Mouse (Mus musculus) liver, postnatal 0 days (tissue): ENCODE data around the gene Hoxa5. TPM values are rescaled to one million over a fixed set of nuclear protein-coding genes. Genes with fewer than 3 reads are reported as not detected.

Experiments
- ATAC-seq: fragments of 200-750 bp; cut with Nextera tagmentation; 2 replicates; pipeline ENCODE4 v1.8.0; 2017; ENCODE audit warnings: mild to moderate bottlenecking, moderate library complexity
- DNase-seq: peaks from one replicate; pipeline ENCODE4 v3.0.0-alpha.2; 2016
- H3K27ac ChIP-seq: fragments of 300-500 bp; sonication (generic); 2 replicates; pipeline ENCODE4 v1.5.1; 2014; ENCODE audit warnings: antibody characterized with exemption, moderate library complexity, mild to moderate bottlenecking, low read depth
- H3K27me3 ChIP-seq: fragments of 300-500 bp; sonication (generic); 2 replicates; pipeline ENCODE4 v1.6.1; 2014; ENCODE audit warnings: low read length, control low read depth, mixed read lengths; ENCODE audit not compliant: insufficient read depth
- H3K36me3 ChIP-seq: fragments of 300-500 bp; sonication (generic); replicated peaks from 2 replicates; pipeline ENCODE4 v1.6.1; 2014; ENCODE audit warnings: mild to moderate bottlenecking, control low read depth, low read length, moderate library complexity, mixed read lengths; ENCODE audit not compliant: insufficient read depth
- H3K4me1 ChIP-seq: fragments of 300-500 bp; sonication (generic); 2 replicates; pipeline ENCODE4 v1.6.1; 2014; ENCODE audit warnings: antibody characterized with exemption, mild to moderate bottlenecking, control low read depth; ENCODE audit not compliant: insufficient read depth
- H3K4me2 ChIP-seq: fragments of 300-500 bp; sonication (generic); 2 replicates; pipeline ENCODE4 v1.6.1; 2014; ENCODE audit warnings: low read depth, mild to moderate bottlenecking, low read length, moderate library complexity, mixed read lengths
- H3K4me3 ChIP-seq: fragments of 300-500 bp; sonication (generic); 2 replicates; pipeline ENCODE4 v1.5.1; 2014; ENCODE audit warnings: low read depth, low read length
- H3K9ac ChIP-seq: fragments of 300-500 bp; sonication (generic); replicated peaks from 2 replicates; pipeline ENCODE4 v1.6.1; 2014; ENCODE audit warnings: mild to moderate bottlenecking, moderate library complexity
- H3K9me3 ChIP-seq: fragments of 300-500 bp; sonication (generic); 2 replicates; pipeline ENCODE4 v1.6.1; 2016; ENCODE audit warnings: mild to moderate bottlenecking, control low read depth, low read length, mixed read lengths
- CTCF ChIP-seq: sonication (generic); IDR thresholded peaks from 2 replicates; pipeline ENCODE4 v1.5.1; 2016; ENCODE audit warnings: antibody characterized with exemption, low read depth
- EP300 ChIP-seq: IDR thresholded peaks from 2 replicates; pipeline ENCODE4 v1.6.1; 2016; ENCODE audit warnings: antibody characterized with exemption, low read depth, mild to moderate bottlenecking
- WGBS: fragments of 180-500 bp; shearing (Covaris S2); extraction: QIAGEN DNeasy Blood & Tissue Kit; methylation state at CpG from one replicate; pipeline ENCODE4 v1.1.7; 2014; ENCODE audit not compliant: insufficient replicate concordance; 5-methylcytosine and 5-hydroxymethylcytosine counted together
- polyA plus RNA-seq: library from polyadenylated mRNA; unstranded; fragments of >200 nt; fragmentation: Nextera tagmentation; extraction: Ambion mirVana; gene quantifications from 2 replicates; pipeline ENCODE4 v1.2.1, GENCODE M21; 2015

The Hoxa5 gene
- polyA plus RNA-seq, 1 experiment from 2014 or later: 0.58 TPM

DNA sequence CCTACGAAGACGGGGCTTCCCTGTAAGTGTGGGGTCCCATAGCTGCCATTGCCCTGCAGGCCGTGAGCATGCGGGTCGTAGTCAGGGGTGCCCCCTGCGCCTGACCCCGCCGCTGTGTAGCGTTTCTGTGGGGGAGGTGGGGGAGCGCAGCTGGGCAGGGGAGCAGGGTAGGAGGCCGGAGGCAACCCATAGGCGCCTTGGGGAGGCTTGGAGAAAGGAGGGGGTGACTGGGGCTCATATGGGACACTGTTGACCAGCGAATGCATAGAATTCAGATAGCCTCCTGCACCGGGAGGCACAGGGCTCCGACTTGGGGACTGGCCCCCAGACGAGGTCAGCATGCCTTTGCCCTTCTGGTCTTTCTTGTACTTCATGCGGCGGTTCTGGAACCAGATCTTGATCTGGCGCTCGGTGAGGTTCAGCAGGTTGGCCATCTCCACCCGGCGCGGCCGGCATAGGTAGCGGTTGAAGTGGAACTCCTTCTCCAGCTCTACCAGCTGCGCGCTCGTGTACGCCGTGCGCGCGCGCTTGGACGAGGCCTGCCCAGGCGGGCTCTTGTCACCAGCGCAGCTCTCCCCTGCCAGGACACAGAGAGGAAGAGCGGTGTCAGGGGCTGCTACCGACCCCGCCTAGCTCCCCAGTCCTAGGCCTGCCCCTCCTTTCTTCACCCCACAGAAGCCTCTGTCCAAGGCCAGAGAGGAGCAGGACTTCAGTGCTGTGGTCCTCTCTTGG is 34.1 kb downstream of the Hoxa5 start:
- Histone ChIP-seq H3K4me2 (peak overlapping the region; percentile 38), H3K36me3 (no peaks in the 10 kb centered on the region), H3K4me1 (peaks cover 3% of the 10 kb centered on the region; the same call in 1 of the 2 replicates), H3K9ac (0 out of 2 replicates have a peak overlapping the region, but pooled peaks have one; percentile 26), H3K4me3 (no peak overlapping the region), H3K27me3 (peaks cover 92% of the 10 kb centered on the region), H3K27ac (peak overlapping the region; percentile 67), H3K9me3 (no peaks in the 10 kb centered on the region)
- WGBS: 20% methylated on average over 40 of the region's 40 CpGs
- DNase-seq (peak; percentile 23), ATAC-seq (peak; percentile 68)
- TF ChIP-seq CTCF (no peak), EP300 (no peak)

DNA sequence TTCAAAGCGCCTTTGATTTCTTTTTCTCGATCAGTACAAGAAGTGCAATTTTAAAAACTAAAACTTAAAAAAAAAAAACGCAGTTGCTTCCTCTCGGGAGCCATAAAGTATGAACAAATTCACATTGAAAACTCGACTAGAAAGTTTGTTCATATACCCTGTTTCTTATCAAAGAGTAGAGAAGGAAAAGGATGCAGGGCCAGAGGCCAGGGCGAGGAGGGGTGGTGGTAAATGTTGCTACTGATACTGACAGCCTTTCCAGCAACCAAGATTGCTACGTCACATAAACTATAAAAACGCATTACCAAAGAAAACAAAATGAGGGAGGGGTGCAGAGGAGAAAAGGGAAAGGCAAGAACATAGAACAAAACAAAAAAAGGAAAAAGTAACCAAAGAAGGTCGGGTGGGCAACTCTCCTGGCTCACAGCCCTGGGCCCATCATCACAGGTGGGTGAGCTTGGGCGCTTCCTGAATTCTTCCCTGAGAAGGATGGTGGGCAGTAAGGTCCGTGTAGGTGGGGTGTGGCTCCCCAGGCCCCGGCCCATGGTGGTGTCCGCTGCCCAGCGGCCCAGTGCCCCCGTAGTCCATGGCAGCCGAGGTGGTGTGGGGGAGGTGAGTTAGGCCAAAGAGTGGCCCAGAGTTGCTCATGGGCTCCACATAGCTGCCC is 34.8 kb downstream of the Hoxa5 start:
- DNase-seq (no peak), ATAC-seq (no peak)
- H3K4me3 ChIP-seq: no peak overlapping the region
- 46% methylated on average over 16 of the region's 16 CpGs for WGBS
- H3K9me3 ChIP-seq: no peaks in the 10 kb centered on the region
- no peak for TF ChIP-seq EP300
- TF ChIP-seq CTCF: no peak
- peak overlapping the region; percentile 38 for H3K4me2 ChIP-seq
- peaks cover 92% of the 10 kb centered on the region for H3K27me3 ChIP-seq
- H3K9ac ChIP-seq: 0 out of 2 replicates have a peak overlapping the region, but pooled peaks have one; percentile 26
- peak overlapping the region; percentile 67 for H3K27ac ChIP-seq
- no peaks in the 10 kb centered on the region for H3K36me3 ChIP-seq
- H3K4me1 ChIP-seq: peaks cover 3% of the 10 kb centered on the region; the same call in 1 of the 2 replicates

DNA sequence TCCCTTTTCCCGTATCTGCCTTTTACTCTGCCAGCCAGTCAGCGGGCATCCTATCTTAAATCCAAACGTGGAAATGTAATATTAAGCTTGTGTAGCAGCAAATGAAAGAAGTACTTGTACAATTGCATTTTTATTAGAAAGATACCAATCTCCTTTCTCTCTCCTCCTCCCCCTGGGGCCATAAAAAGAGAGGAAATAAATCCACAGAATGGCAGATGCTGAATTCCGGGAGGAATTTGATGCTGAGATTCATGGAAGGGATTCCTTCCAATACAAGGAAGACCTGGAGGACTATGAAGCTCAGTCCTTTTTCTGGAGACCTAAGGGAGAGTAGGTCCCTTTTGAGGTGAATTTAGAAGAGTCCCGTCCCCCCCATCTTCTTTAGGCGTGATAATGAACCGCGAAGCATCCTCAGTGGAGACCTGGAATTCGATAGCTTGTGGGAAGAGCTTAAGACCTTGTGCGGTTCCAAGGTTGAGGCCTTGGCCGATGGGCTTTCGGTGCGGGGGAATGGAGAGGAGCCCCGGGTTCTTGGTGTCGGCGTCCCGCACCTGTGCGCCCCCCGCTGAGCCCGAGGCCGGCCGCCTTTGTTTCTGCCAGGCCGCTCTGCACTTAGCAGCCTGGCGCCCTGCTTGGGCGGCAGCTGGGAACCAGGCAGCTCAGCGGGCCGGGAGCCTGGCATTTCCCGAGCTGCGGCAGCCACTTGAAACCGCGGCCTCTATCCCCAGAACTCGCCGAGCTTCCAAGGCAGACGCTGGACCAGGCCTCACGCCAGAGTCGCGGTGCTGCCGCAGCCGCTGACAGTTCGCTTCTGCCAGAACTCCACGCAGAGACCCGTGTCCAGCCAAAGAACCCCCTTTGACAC is 36.0 kb downstream of the Hoxa5 start:
- H3K4me2 ChIP-seq: peak overlapping the region; percentile 13
- ATAC-seq (no peak), DNase-seq (no peak)
- 41% methylated on average over 42 of the region's 42 CpGs for WGBS
- no peaks in the 10 kb centered on the region for H3K9me3 ChIP-seq
- H3K36me3 ChIP-seq: no peaks in the 10 kb centered on the region
- no peak overlapping the region for H3K9ac ChIP-seq
- H3K4me3 ChIP-seq: no peak overlapping the region
- peaks cover 95% of the 10 kb centered on the region for H3K27me3 ChIP-seq
- peaks cover 3% of the 10 kb centered on the region; the same call in 1 of the 2 replicates for H3K4me1 ChIP-seq
- no peak overlapping the region for H3K27ac ChIP-seq
- TF ChIP-seq EP300 (no peak), CTCF (no peak)

DNA sequence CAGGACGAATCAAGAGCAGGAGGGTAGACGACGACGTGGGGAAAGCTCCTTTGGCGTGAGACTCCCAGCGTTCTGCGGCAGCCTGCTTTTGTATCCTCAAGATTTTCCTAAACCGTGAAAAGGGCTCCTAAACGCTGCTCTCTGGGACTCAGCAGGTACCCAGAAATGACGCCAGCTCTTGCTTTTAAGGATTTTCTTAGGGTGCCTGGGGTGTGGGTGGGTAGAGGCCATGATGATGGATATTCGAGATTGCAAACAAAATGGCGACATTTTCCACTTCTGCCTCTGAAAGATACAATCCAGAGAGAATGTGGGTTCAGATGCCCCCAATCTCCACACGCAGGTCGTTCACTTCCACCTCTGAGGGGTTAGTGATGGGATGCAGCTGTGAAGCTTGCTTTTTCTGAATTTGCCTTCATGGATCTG is 36.6 kb downstream of the Hoxa5 start:
- no peak for ATAC-seq
- WGBS: 43% methylated on average over 14 of the region's 14 CpGs
- no peak for TF ChIP-seq EP300
- no peak for TF ChIP-seq CTCF
- Histone ChIP-seq H3K27me3 (peaks cover 97% of the 10 kb centered on the region), H3K36me3 (no peaks in the 10 kb centered on the region), H3K4me1 (peaks cover 3% of the 10 kb centered on the region; the same call in 1 of the 2 replicates), H3K27ac (no peak overlapping the region), H3K9me3 (no peaks in the 10 kb centered on the region), H3K4me3 (no peak overlapping the region), H3K4me2 (no peak overlapping the region), H3K9ac (no peak overlapping the region)
- DNase-seq: no peak

DNA sequence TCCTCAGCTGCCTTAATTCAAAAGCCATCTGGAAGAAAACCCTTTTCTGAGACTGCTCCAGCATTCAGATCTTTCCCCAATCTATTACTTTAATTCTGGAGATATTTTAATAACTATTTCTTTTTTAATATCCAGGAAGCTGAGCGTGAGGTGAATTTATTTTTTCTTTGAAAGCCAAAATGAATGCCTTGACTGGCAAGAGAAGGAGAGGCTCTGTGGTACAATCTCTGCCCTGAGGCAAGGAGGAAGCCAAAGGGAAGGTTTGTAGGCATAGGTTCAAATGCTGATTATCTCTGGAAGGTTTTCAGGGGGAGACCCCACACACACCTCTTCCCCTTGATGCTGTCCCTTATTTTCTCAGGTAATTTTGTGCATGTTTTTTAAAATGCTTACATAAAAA is 37.2 kb downstream of the Hoxa5 start:
- TF ChIP-seq EP300 (no peak), CTCF (no peak)
- no peak for DNase-seq
- H3K9ac ChIP-seq: no peak overlapping the region
- ATAC-seq: no peak
- H3K27me3 ChIP-seq: peaks cover 96% of the 10 kb centered on the region
- H3K36me3 ChIP-seq: no peaks in the 10 kb centered on the region
- H3K4me1 ChIP-seq: no peaks in the 10 kb centered on the region
- no peak overlapping the region for H3K4me2 ChIP-seq
- no peak overlapping the region for H3K4me3 ChIP-seq
- WGBS: 44% methylated on average over 1 of the region's 1 CpGs
- peak overlapping the region; percentile 3; the same call in 1 of the 2 replicates for H3K27ac ChIP-seq
- H3K9me3 ChIP-seq: no peaks in the 10 kb centered on the region
